Mouse (Mus musculus) myocyte (in vitro differentiated cells): Measurements from ENCODE around the gene Olfr329-ps.
"Not testable (repeated sequence)": the region's sequence is repeated elsewhere in the genome, so short reads cannot be mapped to it uniquely, and the experiment has no call there.

Experiments
- E2F4 ChIP-seq: IDR thresholded peaks from one replicate; pipeline ENCODE4 v1.6.1; 2011; ENCODE audit warnings: mild to moderate bottlenecking, control low read depth, moderate library complexity; ENCODE audit not compliant: insufficient read depth
- MAX ChIP-seq: IDR thresholded peaks from one replicate; pipeline ENCODE4 v1.6.1; 2011; ENCODE audit warnings: low read depth, mild to moderate bottlenecking, control low read depth
- MYOD1 ChIP-seq, 3 experiments: IDR thresholded peaks; one replicate each; pipeline ENCODE4 v1.6.1; 2011; ENCODE audit warnings: control low read depth in 2 of 3, low read depth in 2 of 3, mild to moderate bottlenecking in 2 of 3, moderate library complexity in 1 of 3; ENCODE audit not compliant: insufficient read length in 2 of 3, control insufficient read depth in 1 of 3
- MYOG ChIP-seq, 3 experiments: IDR thresholded peaks; one replicate each; pipeline ENCODE4 v1.6.1; 2011; ENCODE audit warnings: control low read depth in 2 of 3, low read depth in 2 of 3, mild to moderate bottlenecking in 2 of 3; ENCODE audit not compliant: insufficient read length in 2 of 3, control insufficient read depth in 1 of 3, insufficient read depth in 1 of 3
- POLR2A ChIP-seq: IDR thresholded peaks from one replicate; pipeline ENCODE4 v1.6.1; 2011; ENCODE audit warnings: low read depth, mild to moderate bottlenecking, control low read depth, moderate library complexity; ENCODE audit not compliant: insufficient read length
- POLR2AphosphoS2 ChIP-seq: IDR thresholded peaks from one replicate; pipeline ENCODE4 v1.6.1; 2011; ENCODE audit warnings: low read depth, control low read depth; ENCODE audit not compliant: insufficient read length
- TCF12 ChIP-seq: IDR thresholded peaks from one replicate; pipeline ENCODE4 v1.6.1; 2011; ENCODE audit warnings: mild to moderate bottlenecking, control low read depth; ENCODE audit not compliant: poor library complexity, insufficient read depth, severe bottlenecking

GRCm38 (mm10) chr11:58519756-58520155, 26.5 kb downstream of the Olfr329-ps start:
- TF ChIP-seq MYOD1 (IDR thresholded peaks at IDR 0.05; ENCODE audit: control insufficient read depth in 1 of 3, insufficient read length in 2 of 3, low read depth in 2 of 3); TCF12; POLR2A; E2F4; MAX; MYOG (IDR thresholded peaks at IDR 0.05; ENCODE audit: control insufficient read depth in 1 of 3, insufficient read depth in 1 of 3, insufficient read length in 2 of 3, low read depth in 2 of 3); POLR2AphosphoS2: not testable (repeated sequence)
